Mouse (Mus musculus) monocyte, adult 2 months (primary cell): ENCODE data around the gene Runx3.

ENCODE experiments used
- DNase-seq, 2 experiments: peaks; one replicate each; pipeline ENCODE4 v3.0.0; 2022; ENCODE audit warnings: low spot score in 2 of 2, low read depth in 1 of 2

The Runx3 gene

GRCm38 (mm10) chr4:135120342-135121100, at the start of gene Runx3:
Runx3 (plus strand) TSS chr4:135120652.
- DNase-seq, result peak; percentile 28 to 50

GRCm38 (mm10) chr4:135072671-135073070, 47.8 kb upstream of the Runx3 start:
- DNase-seq, result no peak

- DNase-seq, result no peak
Measured at GRCm38 (mm10) chr4:135073523-135073922, 46.9 kb upstream of the Runx3 start.

- DNase-seq, result no peak
Measured at GRCm38 (mm10) chr4:135074646-135075045, 45.8 kb upstream of the Runx3 start.

GRCm38 (mm10) chr4:135075360-135075759, 45.1 kb upstream of the Runx3 start:
- DNase-seq, result no peak

- no peak for DNase-seq
Measured at GRCm38 (mm10) chr4:135076611-135077010, 43.8 kb upstream of the Runx3 start.

GRCm38 (mm10) chr4:135077196-135077595, 43.3 kb upstream of the Runx3 start:
- DNase-seq, result no peak

- peak; percentile 20 to 69 for DNase-seq
Measured at GRCm38 (mm10) chr4:135079859-135080640, 40.4 kb upstream of the Runx3 start.

GRCm38 (mm10) chr4:135080641-135080920, 39.9 kb upstream of the Runx3 start:
- no peak for DNase-seq

GRCm38 (mm10) chr4:135083089-135083488, 37.4 kb upstream of the Runx3 start:
- no peak for DNase-seq

- DNase-seq, result peak in 1 of 2 experiments; percentile 26
Measured at GRCm38 (mm10) chr4:135085077-135085853, 35.2 kb upstream of the Runx3 start.

- no peak for DNase-seq
Measured at GRCm38 (mm10) chr4:135090613-135091012, 29.8 kb upstream of the Runx3 start.

GRCm38 (mm10) chr4:135092871-135093270, 27.6 kb upstream of the Runx3 start:
- no peak for DNase-seq

- no peak for DNase-seq
Measured at GRCm38 (mm10) chr4:135095693-135096092, 24.8 kb upstream of the Runx3 start.

GRCm38 (mm10) chr4:135097910-135098891, 22.3 kb upstream of the Runx3 start:
- DNase-seq, result no peak

- DNase-seq, result no peak
Measured at GRCm38 (mm10) chr4:135102019-135102740, 18.3 kb upstream of the Runx3 start.

- no peak for DNase-seq
Measured at GRCm38 (mm10) chr4:135102761-135103160, 17.7 kb upstream of the Runx3 start.

- no peak for DNase-seq
Measured at GRCm38 (mm10) chr4:135103800-135104199, 16.7 kb upstream of the Runx3 start.

GRCm38 (mm10) chr4:135106968-135107367, 13.5 kb upstream of the Runx3 start:
- no peak for DNase-seq

- no peak for DNase-seq
Measured at GRCm38 (mm10) chr4:135108666-135109065, 11.8 kb upstream of the Runx3 start.
